Mouse (Mus musculus) CH12.LX (cell line): ENCODE data around the gene Gprc6a. TPM values are rescaled to one million over a fixed set of nuclear protein-coding genes. Genes with fewer than 3 reads are reported as not detected.

Experiments
- DNase-seq: peaks from one replicate; pipeline ENCODE4 v3.0.0-alpha.2; 2013; ENCODE audit errors: extremely low read depth
- H3K27ac ChIP-seq: 2 replicates; pipeline ENCODE4 v1.5.1; 2012; ENCODE audit warnings: low read depth, mild to moderate bottlenecking, control low read depth, moderate library complexity; ENCODE audit not compliant: insufficient read depth
- H3K27me3 ChIP-seq: replicated peaks from 2 replicates; pipeline ENCODE3; 2012; ENCODE audit warnings: inconsistent platforms
- H3K36me3 ChIP-seq, 2 experiments: replicated peaks in 1 of 2; 2 replicates each; pipeline versions ENCODE3 to v1.6.1; 2012; ENCODE audit warnings: inconsistent platforms in 1 of 2, low read length in 1 of 2, mild to moderate bottlenecking in 1 of 2, mixed read lengths in 1 of 2, moderate library complexity in 1 of 2; ENCODE audit not compliant: control insufficient read depth in 1 of 2, insufficient read depth in 1 of 2
- H3K4me1 ChIP-seq, 2 experiments: 2 replicates each; pipeline ENCODE4 v1.6.1; 2012; ENCODE audit warnings: inconsistent platforms in 1 of 2, moderate library complexity in 1 of 2; ENCODE audit not compliant: insufficient read depth in 2 of 2, control insufficient read depth in 1 of 2
- H3K4me2 ChIP-seq: 2 replicates; pipeline ENCODE4 v1.6.1; 2012; ENCODE audit warnings: low read depth, mild to moderate bottlenecking, control low read depth; ENCODE audit not compliant: poor library complexity, insufficient read depth, severe bottlenecking
- H3K4me3 ChIP-seq, 3 experiments: fragments of 150-350 bp in 1 of 3; sonication (generic) in 1 of 3; replicated peaks in 1 of 3; 2 replicates each; pipeline versions ENCODE3 to v1.5.1; 2011 to 2012; ENCODE audit warnings: low read depth in 2 of 3, low read length in 2 of 3, mild to moderate bottlenecking in 2 of 3, moderate library complexity in 2 of 3, control low read depth in 1 of 3, improper control_type of control experiment in 1 of 3, inconsistent platforms in 1 of 3, mixed read lengths in 1 of 3; ENCODE audit not compliant: poor library complexity in 1 of 3
- H3K79me2 ChIP-seq: replicated peaks from 2 replicates; pipeline ENCODE4 v1.6.1; 2012; ENCODE audit warnings: mild to moderate bottlenecking, moderate library complexity; ENCODE audit not compliant: control insufficient read depth, poor library complexity, insufficient read depth, severe bottlenecking; ENCODE audit errors: extremely low read depth
- H3K9ac ChIP-seq: 2 replicates; pipeline ENCODE4 v1.6.1; 2012; ENCODE audit warnings: low read depth, mild to moderate bottlenecking, control low read depth, moderate library complexity; ENCODE audit not compliant: insufficient read depth
- H3K9me3 ChIP-seq: replicated peaks from 2 replicates; pipeline ENCODE3; 2012; ENCODE audit warnings: low read length, inconsistent platforms, mixed read lengths
- CTCF ChIP-seq, 2 experiments: IDR thresholded peaks in 1 of 2; conservative IDR thresholded peaks in 1 of 2; 2 replicates each; pipeline ENCODE4 v1.5.1; 2011 to 2012; ENCODE audit warnings: low read depth in 2 of 2, low read length in 2 of 2, improper control_type of control experiment in 1 of 2, inconsistent platforms in 1 of 2, mild to moderate bottlenecking in 1 of 2, moderate library complexity in 1 of 2
- HCFC1 ChIP-seq: IDR thresholded peaks from 2 replicates; pipeline ENCODE4 v1.6.1; 2012; ENCODE audit warnings: low read depth, mild to moderate bottlenecking, inconsistent platforms, low read length, improper control_type of control experiment
- IRF4 ChIP-seq: IDR thresholded peaks from 2 replicates; pipeline ENCODE4 v1.6.1; 2014; ENCODE audit warnings: low read depth, mild to moderate bottlenecking, inconsistent platforms, low read length, improper control_type of control experiment
- JUN ChIP-seq: IDR thresholded peaks from 2 replicates; pipeline ENCODE4 v1.6.1; 2011; ENCODE audit warnings: low read depth, mild to moderate bottlenecking, low read length, improper control_type of control experiment, moderate library complexity; ENCODE audit not compliant: insufficient read depth
- JUND ChIP-seq: conservative IDR thresholded peaks from 2 replicates; pipeline ENCODE4 v1.6.1; 2011; ENCODE audit warnings: low read depth, low read length, improper control_type of control experiment
- MAFK ChIP-seq: IDR thresholded peaks from 2 replicates; pipeline ENCODE4 v1.6.1; 2011; ENCODE audit warnings: low read length, improper control_type of control experiment; ENCODE audit not compliant: insufficient replicate concordance
- MAZ ChIP-seq: IDR thresholded peaks from 2 replicates; pipeline ENCODE4 v1.6.1; 2012; ENCODE audit warnings: low read depth, mild to moderate bottlenecking, inconsistent platforms, low read length, improper control_type of control experiment, moderate library complexity
- MEF2A ChIP-seq: IDR thresholded peaks from 2 replicates; pipeline ENCODE4 v1.6.1; 2014; ENCODE audit warnings: low read depth, mild to moderate bottlenecking, inconsistent platforms, low read length, improper control_type of control experiment, borderline replicate concordance
- PAX5 ChIP-seq: IDR thresholded peaks from 2 replicates; pipeline ENCODE4 v1.6.1; 2012; ENCODE audit warnings: low read length, inconsistent platforms, mixed read lengths
- POLR2AphosphoS2 ChIP-seq: IDR thresholded peaks from 2 replicates; pipeline ENCODE4 v1.6.1; 2011; ENCODE audit warnings: low read depth, low read length, improper control_type of control experiment
- RAD21 ChIP-seq: IDR thresholded peaks from 2 replicates; pipeline ENCODE4 v1.6.1; 2011; ENCODE audit warnings: low read depth, mild to moderate bottlenecking, low read length, improper control_type of control experiment, moderate library complexity
- SIN3A ChIP-seq: IDR thresholded peaks from 2 replicates; pipeline ENCODE4 v1.6.1; 2012; ENCODE audit warnings: low read length, improper control_type of control experiment, inconsistent platforms
- TCF12 ChIP-seq: IDR thresholded peaks from 2 replicates; pipeline ENCODE4 v1.6.1; 2014; ENCODE audit warnings: low read depth, mild to moderate bottlenecking, inconsistent platforms, low read length, improper control_type of control experiment
- USF1 ChIP-seq: IDR thresholded peaks from 2 replicates; pipeline ENCODE4 v1.6.1; 2014; ENCODE audit warnings: low read depth, mild to moderate bottlenecking, inconsistent platforms, low read length, improper control_type of control experiment
- ZC3H11A ChIP-seq: IDR thresholded peaks from 2 replicates; pipeline ENCODE4 v1.6.1; 2012; ENCODE audit warnings: low read depth, mild to moderate bottlenecking, inconsistent platforms, low read length, improper control_type of control experiment
- dilution Hi-C: fragments of 300-500 bp; cut with MboI; formaldehyde crosslinking; loops from 2 replicates; pipeline ENCODE4 v1.14.3; 2020; ENCODE audit warnings: low sequenced_read_pairs; ENCODE audit not compliant: extremely low pct_unique_long_range_greater_than_20kb, extremely low pct_ligation_motif_present
- in situ Hi-C: fragments of 300-500 bp; cut with MboI; formaldehyde crosslinking; loops from 3 replicates; pipeline ENCODE4 v1.14.3; 2019; ENCODE audit warnings: low sequenced_read_pairs, low pct_ligation_motif_present, low pct_unique_long_range_greater_than_20kb, mixed read lengths
- polyA plus RNA-seq: library from polyadenylated mRNA; unstranded; fragments of >175 nt; gene quantifications from 2 replicates; pipeline ENCODE4 v1.2.1, GENCODE M21; 2012; ENCODE audit warnings: low read depth; ENCODE audit not compliant: insufficient read length
- total RNA-seq, 2 experiments: library from RNA; depleted of rRNA; stranded (reverse); fragments of 300-350 nt in 1 of 2; fragments of >200 nt in 1 of 2; gene quantifications; 2 replicates each; pipeline ENCODE4 v1.2.3; 2012 to 2014

Gprc6a gene
- total and polyA plus RNA-seq, 3 experiments, result not detected

DNA sequence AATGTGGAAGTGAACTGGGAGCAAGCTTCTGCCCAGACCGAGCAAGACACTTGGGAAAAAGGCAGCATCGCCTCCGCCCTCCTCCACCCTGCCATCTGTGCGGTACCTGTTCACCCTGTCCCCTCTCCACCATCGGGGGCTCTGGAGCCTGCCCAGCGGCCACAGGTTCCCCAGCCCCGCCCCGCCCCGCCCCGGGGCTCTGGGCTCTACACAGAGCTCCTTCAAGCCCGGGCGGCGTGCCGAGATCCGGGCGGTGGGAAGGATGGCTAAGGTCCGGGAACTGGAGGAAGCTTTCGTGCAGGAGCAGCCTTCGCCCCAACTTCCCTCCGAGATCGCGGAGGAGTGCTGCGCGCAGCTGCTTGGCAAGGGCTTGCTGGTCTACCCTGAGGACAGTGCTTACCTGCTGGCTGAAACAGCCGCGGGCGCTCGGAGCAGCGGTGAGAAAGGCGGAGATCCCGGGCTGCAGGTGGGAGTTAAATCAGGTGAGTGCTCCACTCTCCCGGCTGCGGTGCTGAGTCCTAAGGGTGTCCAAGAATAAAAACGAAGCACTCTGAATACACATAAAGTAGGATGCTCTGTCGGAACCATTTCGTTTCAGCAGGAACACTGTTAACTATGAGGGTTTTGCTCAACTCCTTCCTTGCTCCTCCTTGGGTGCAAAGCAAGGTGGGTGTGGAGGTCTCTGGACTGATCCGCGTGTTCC lies 46.4 kb upstream of the Gprc6a start, which contains the start of gene Rfx6:
TSS of gene Rfx6 (plus strand) at position 209 of the 703 bp plus-strand sequence.
- Histone ChIP-seq H3K9ac (no peak within 1 kb of the TSS), H3K4me3 (no peak within 1 kb of the TSS), H3K9me3 (no peaks in the 10 kb centered on the region), H3K4me1 (no peaks in the 10 kb centered on the region), H3K4me2 (peak within 1 kb of the TSS; percentile 87), H3K27ac (no peak within 1 kb of the TSS), H3K36me3 (no peaks in the 10 kb centered on the region), H3K27me3 (no peaks in the 10 kb centered on the region), H3K79me2 (no peaks in the 10 kb centered on the region)
- DNase-seq, result no peak
- dilution Hi-C loops, result no loop called here
- in situ Hi-C loops, result no loop called here
- TF ChIP-seq TCF12 (no peak), CTCF (conservative IDR thresholded peaks at IDR 0.05 in 1 of 2, IDR thresholded peaks at IDR 0.05 in 1 of 2; ENCODE audit: low read depth in 2 of 2, low read length in 2 of 2) (no peak), ZC3H11A (no peak), RAD21 (no peak), MAZ (no peak), PAX5 (no peak), POLR2AphosphoS2 (no peak)

DNA sequence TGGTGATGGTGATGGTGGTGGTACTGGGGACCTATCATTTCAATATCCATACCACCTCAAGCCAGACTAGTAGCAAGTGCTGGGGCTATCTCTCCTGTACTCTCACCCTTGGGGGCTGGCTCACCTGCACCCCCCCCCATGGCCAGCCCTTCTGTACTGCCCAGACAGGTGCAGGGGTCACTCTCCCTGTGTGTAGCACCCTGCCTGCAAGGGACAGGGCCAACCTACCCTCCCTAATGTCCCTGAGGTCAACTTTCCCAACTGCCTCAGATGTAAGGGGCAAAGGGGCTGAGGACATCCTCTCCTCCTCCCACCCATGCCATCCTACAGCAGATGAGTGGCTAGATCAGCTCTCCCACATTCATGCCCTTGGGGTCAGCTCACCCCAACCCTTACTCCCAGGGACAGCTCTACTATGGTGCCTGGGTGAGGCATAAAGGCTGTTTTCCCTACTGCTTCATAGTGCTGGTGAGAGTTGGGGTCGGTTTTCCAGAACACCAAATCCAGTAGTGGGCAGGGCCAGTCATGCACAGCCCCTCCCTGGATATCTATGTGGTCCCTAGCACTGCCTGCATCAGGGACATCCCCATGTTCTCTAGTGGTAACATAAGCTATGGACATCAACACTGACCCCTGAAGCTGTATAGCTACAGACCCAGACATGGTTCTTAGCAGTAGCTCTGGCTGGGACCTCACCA lies 41.0 kb upstream of the Gprc6a start:
- Histone ChIP-seq H3K9ac (no peak overlapping the region), H3K4me3 (no peak overlapping the region), H3K36me3 (no peaks in the 10 kb centered on the region), H3K79me2 (no peaks in the 10 kb centered on the region), H3K4me2 (no peak overlapping the region), H3K9me3 (no peaks in the 10 kb centered on the region), H3K4me1 (no peaks in the 10 kb centered on the region), H3K27me3 (no peaks in the 10 kb centered on the region), H3K27ac (no peak overlapping the region)
- in situ Hi-C loops (no loop called here), dilution Hi-C loops (no loop called here)
- TF ChIP-seq JUND, result no peak
- no peak for TF ChIP-seq USF1
- no peak for TF ChIP-seq SIN3A
- no peak for TF ChIP-seq IRF4
- no peak for TF ChIP-seq MEF2A
- TF ChIP-seq JUN, result no peak
- no peak for TF ChIP-seq ZC3H11A
- TF ChIP-seq MAFK, result no peak
- no peak for TF ChIP-seq HCFC1
- TF ChIP-seq PAX5, result no peak
- no peak for TF ChIP-seq RAD21
- no peak for DNase-seq
